Mouse (Mus musculus) hindbrain, postnatal 0 days (tissue): ENCODE measurements around the gene Ahctf1. TPM values are rescaled to one million over a fixed set of nuclear protein-coding genes. Genes with fewer than 3 reads are reported as not detected.

Experiments
- ATAC-seq: fragments of 200-750 bp; cut with Nextera tagmentation; 2 replicates; pipeline ENCODE4 v1.8.0; 2017; ENCODE audit warnings: mild to moderate bottlenecking, moderate TSS enrichment, moderate library complexity
- DNase-seq: peaks from one replicate; pipeline ENCODE4 v3.0.0-alpha.2; 2015; ENCODE audit warnings: low spot score
- H3K27ac ChIP-seq: fragments of 300-500 bp; sonication (generic); 2 replicates; pipeline ENCODE4 v1.5.1; 2014; ENCODE audit warnings: mild to moderate bottlenecking
- H3K27me3 ChIP-seq: fragments of 300-500 bp; sonication (generic); 2 replicates; pipeline ENCODE4 v1.6.1; 2014; ENCODE audit warnings: low read length, mixed read lengths; ENCODE audit not compliant: insufficient read depth
- H3K36me3 ChIP-seq: fragments of 300-500 bp; sonication (generic); 2 replicates; pipeline ENCODE4 v1.6.1; 2014; ENCODE audit warnings: low read length, mixed read lengths; ENCODE audit not compliant: insufficient read depth
- H3K4me1 ChIP-seq: fragments of 300-500 bp; sonication (generic); 2 replicates; pipeline ENCODE4 v1.6.1; 2014; ENCODE audit warnings: antibody characterized with exemption, low read length, mixed read lengths; ENCODE audit not compliant: insufficient read depth
- H3K4me2 ChIP-seq: fragments of 300-500 bp; sonication (generic); 2 replicates; pipeline ENCODE4 v1.6.1; 2014; ENCODE audit warnings: low read depth, mild to moderate bottlenecking, low read length, moderate library complexity, mixed read lengths
- H3K4me3 ChIP-seq: fragments of 300-500 bp; sonication (generic); 2 replicates; pipeline ENCODE4 v1.5.1; 2014; ENCODE audit warnings: low read length
- H3K9ac ChIP-seq: fragments of 300-500 bp; sonication (generic); replicated peaks from 2 replicates; pipeline ENCODE4 v1.6.1; 2014; ENCODE audit warnings: mild to moderate bottlenecking, low read length, moderate library complexity, mixed read lengths
- H3K9me3 ChIP-seq: fragments of 300-500 bp; sonication (generic); 2 replicates; pipeline ENCODE4 v1.6.1; 2016; ENCODE audit warnings: low read length, mixed read lengths
- CTCF ChIP-seq: IDR thresholded peaks from 2 replicates; pipeline ENCODE4 v1.5.1; 2016; ENCODE audit warnings: antibody characterized with exemption, control low read depth, low read depth
- WGBS: fragments of 180-500 bp; shearing (Covaris S2); extraction: QIAGEN DNeasy Blood & Tissue Kit; methylation state at CpG from one replicate; pipeline ENCODE4 v1.1.7; 2014; 5-methylcytosine and 5-hydroxymethylcytosine counted together
- polyA plus RNA-seq: library from polyadenylated mRNA; unstranded; fragments of >200 nt; fragmentation: Nextera tagmentation; extraction: Ambion mirVana; gene quantifications from 2 replicates; pipeline ENCODE4 v1.2.1, GENCODE M21; 2015
- total RNA-seq: library from RNA; depleted of rRNA; stranded (reverse); fragments of >200 nt; gene quantifications from 2 replicates; pipeline ENCODE4 v1.2.3, GENCODE M21; 2014

Ahctf1 gene
- total and polyA plus RNA-seq, 2 experiments from 2014 or later: 9.6 to 18.5 TPM

GRCm38 (mm10) chr1:179784098-179784497 is 19.4 kb downstream of the Ahctf1 start:
- H3K4me1 ChIP-seq: no peaks in the 10 kb centered on the region
- H3K4me3 ChIP-seq: no peak overlapping the region
- H3K9ac ChIP-seq: no peak overlapping the region
- H3K36me3 ChIP-seq: peaks cover 41% of the 10 kb centered on the region
- H3K9me3 ChIP-seq: no peaks in the 10 kb centered on the region
- no peak for TF ChIP-seq CTCF
- no peak overlapping the region for H3K4me2 ChIP-seq
- H3K27me3 ChIP-seq: no peaks in the 10 kb centered on the region
- no peak for ATAC-seq
- H3K27ac ChIP-seq: no peak overlapping the region
- 86% methylated on average over 4 of the region's 4 CpGs for WGBS
- DNase-seq: no peak

GRCm38 (mm10) chr1:179776831-179777230 is 26.6 kb downstream of the Ahctf1 start:
- peaks cover 51% of the 10 kb centered on the region for H3K36me3 ChIP-seq

GRCm38 (mm10) chr1:179760553-179760952 is 42.9 kb downstream of the Ahctf1 start:
- H3K4me3 ChIP-seq: no peak overlapping the region
- H3K27ac ChIP-seq: no peak overlapping the region
- H3K4me2 ChIP-seq: no peak overlapping the region
- WGBS: 86% methylated on average over 4 of the region's 4 CpGs
- H3K4me1 ChIP-seq: no peaks in the 10 kb centered on the region
- no peaks in the 10 kb centered on the region for H3K9me3 ChIP-seq
- H3K9ac ChIP-seq: no peak overlapping the region
- peaks cover 57% of the 10 kb centered on the region for H3K36me3 ChIP-seq
- H3K27me3 ChIP-seq: no peaks in the 10 kb centered on the region
- no peak for DNase-seq
- ATAC-seq: no peak
- no peak for TF ChIP-seq CTCF

More at GRCm38 (mm10) chr1:179776831-179777230, 26.6 kb downstream of the Ahctf1 start:
- 95% methylated on average over 8 of the region's 8 CpGs for WGBS
- H3K27me3 ChIP-seq: no peaks in the 10 kb centered on the region
- no peak overlapping the region for H3K4me3 ChIP-seq
- H3K9ac ChIP-seq: no peak overlapping the region
- H3K9me3 ChIP-seq: no peaks in the 10 kb centered on the region
- no peak for TF ChIP-seq CTCF
- no peaks in the 10 kb centered on the region for H3K4me1 ChIP-seq
- DNase-seq (no peak), ATAC-seq (no peak)
- no peak overlapping the region for H3K4me2 ChIP-seq
- no peak overlapping the region for H3K27ac ChIP-seq

- H3K27ac ChIP-seq: no peak overlapping the region
- WGBS: 94% methylated on average over 5 of the region's 5 CpGs
- no peak overlapping the region for H3K4me2 ChIP-seq
- H3K4me1 ChIP-seq: no peaks in the 10 kb centered on the region
- ATAC-seq: no peak
- H3K27me3 ChIP-seq: no peaks in the 10 kb centered on the region
- no peaks in the 10 kb centered on the region for H3K9me3 ChIP-seq
- H3K4me3 ChIP-seq: no peak overlapping the region
- no peak overlapping the region for H3K9ac ChIP-seq
- no peak for DNase-seq
- H3K36me3 ChIP-seq: peaks cover 57% of the 10 kb centered on the region
- TF ChIP-seq CTCF: no peak
Observed at GRCm38 (mm10) chr1:179760086-179760485, 43.4 kb downstream of the Ahctf1 start.

- Histone ChIP-seq H3K9me3 (no peaks in the 10 kb centered on the region), H3K4me2 (no peak overlapping the region), H3K27ac (no peak overlapping the region), H3K36me3 (peaks cover 60% of the 10 kb centered on the region), H3K4me1 (no peaks in the 10 kb centered on the region), H3K27me3 (no peaks in the 10 kb centered on the region), H3K4me3 (no peak overlapping the region), H3K9ac (no peak overlapping the region)
- TF ChIP-seq CTCF: no peak
- no peak for ATAC-seq
- no peak for DNase-seq
Observed at GRCm38 (mm10) chr1:179756477-179756876, 47.0 kb downstream of the Ahctf1 start.

- TF ChIP-seq CTCF: no peak
- no peaks in the 10 kb centered on the region for H3K4me1 ChIP-seq
- H3K4me2 ChIP-seq: no peak overlapping the region
- H3K27me3 ChIP-seq: no peaks in the 10 kb centered on the region
- ATAC-seq: no peak
- peaks cover 52% of the 10 kb centered on the region for H3K36me3 ChIP-seq
- no peak overlapping the region for H3K9ac ChIP-seq
- H3K27ac ChIP-seq: no peak overlapping the region
- DNase-seq: no peak
- WGBS: 94% methylated on average over 8 of the region's 8 CpGs
- no peaks in the 10 kb centered on the region for H3K9me3 ChIP-seq
- H3K4me3 ChIP-seq: no peak overlapping the region
Observed at GRCm38 (mm10) chr1:179753006-179753405, 50.5 kb downstream of the Ahctf1 start.

GRCm38 (mm10) chr1:179752276-179752675 is 51.2 kb downstream of the Ahctf1 start:
- Histone ChIP-seq H3K4me3 (no peak overlapping the region), H3K9ac (no peak overlapping the region), H3K27ac (no peak overlapping the region), H3K9me3 (no peaks in the 10 kb centered on the region), H3K27me3 (no peaks in the 10 kb centered on the region), H3K4me2 (no peak overlapping the region), H3K36me3 (peaks cover 52% of the 10 kb centered on the region), H3K4me1 (no peaks in the 10 kb centered on the region)
- 95% methylated on average over 11 of the region's 11 CpGs for WGBS
- DNase-seq (no peak), ATAC-seq (no peak)
- TF ChIP-seq CTCF: no peak
